Comparison of ENCODE assay signal across 1 mouse cellular context in genomic region chr11:94210191-94211086, GRCm38 (mm10).
TF ChIP-seq lines count a peak whose summit lies in the region.

No protein-coding gene starts in this region.

TF ChIP-seq in CH12.LX, 34 proteins besides CTCF, POLR2A, EP300 and RAD21 (continued from another document):
- TF ChIP-seq SIN3A (IDR thresholded peaks at IDR 0.05; ENCODE audit: low read length) (peak; percentile 73), POLR2AphosphoS2 (IDR thresholded peaks at IDR 0.05; ENCODE audit: low read depth, low read length) (no peak), MXI1 (IDR thresholded peaks at IDR 0.05; ENCODE audit: low read depth, low read length) (peak; percentile 88), E2F4 (IDR thresholded peaks at IDR 0.05; ENCODE audit: insufficient replicate concordance, low read depth, low read length) (no peak), HCFC1 (IDR thresholded peaks at IDR 0.05; ENCODE audit: low read depth, low read length) (peak; percentile 7; the same call in 1 of the 2 replicates), CHD2 (IDR thresholded peaks at IDR 0.05; ENCODE audit: low read length) (peak; percentile 89), MAFK (IDR thresholded peaks at IDR 0.05; ENCODE audit: insufficient replicate concordance, low read length) (no peak), ELF1 (IDR thresholded peaks at IDR 0.05; ENCODE audit: low read depth, low read length) (peak; percentile 16; the same call in 1 of the 2 replicates), TCF12 (IDR thresholded peaks at IDR 0.05; ENCODE audit: low read depth, low read length) (peak; percentile 48; the same call in 1 of the 2 replicates), NRF1 (IDR thresholded peaks at IDR 0.05; ENCODE audit: low read depth, low read length) (peak; percentile 31; the same call in 1 of the 2 replicates), JUND (conservative IDR thresholded peaks at IDR 0.05; ENCODE audit: low read depth, low read length) (no peak), MEF2A (IDR thresholded peaks at IDR 0.05; ENCODE audit: borderline replicate concordance, low read depth, low read length) (peak; percentile 92), ZC3H11A (IDR thresholded peaks at IDR 0.05; ENCODE audit: low read depth, low read length) (no peak), RCOR1 (conservative IDR thresholded peaks at IDR 0.05; ENCODE audit: low read depth, low read length) (no peak)
